In genomic region chr7:24361001-24361400, GRCm38 (mm10) we compare ENCODE assay signal across 15 mouse cellular contexts. TPM values are rescaled to one million over a fixed set of nuclear protein-coding genes. Genes with fewer than 3 reads are reported as not detected.
DNase-seq lines count a peak whose midpoint lies in the region; ATAC-seq and TF ChIP-seq lines count a peak whose summit lies in the region.
"Had no signal": no experiment of that assay in that cellular context is flagged by ENCODE, and none has a peak within 500 bp of the region (broad histone marks: within the 10 kb centered on the region; RNA-seq: fewer than 3 reads in every experiment).

No protein-coding gene starts in this region.

- 0 out of 2 replicates have a peak, but pooled peaks have one; percentile 7 for TF ChIP-seq CTCF in cerebellum, adult 2 months (IDR thresholded peaks at IDR 0.05; ENCODE audit: borderline replicate concordance, insufficient read depth, low read depth, low read length)
- TF ChIP-seq CTCF in lung, postnatal 0 days (IDR thresholded peaks at IDR 0.05): peak; percentile 28
- TF ChIP-seq CTCF in brain, embryonic 14.5 days (IDR thresholded peaks at IDR 0.05; ENCODE audit: borderline replicate concordance, extremely low read depth, insufficient read depth, insufficient read length): peak; percentile 23; the same call in 1 of the 2 replicates
- peak; percentile 46 for TF ChIP-seq CTCF in stomach, postnatal 0 days (IDR thresholded peaks at IDR 0.05; ENCODE audit: low read depth)

- H3K4me3 ChIP-seq in cerebellum, adult 2 months (replicated peaks; ENCODE audit: insufficient read depth, low read depth, low read length): no peak overlapping the region
- H3K4me3 ChIP-seq in lung, postnatal 0 days (ENCODE audit: low read depth, low read length): no peak overlapping the region
- no peak overlapping the region for H3K4me3 ChIP-seq in stomach, postnatal 0 days (ENCODE audit: low read depth, low read length)
- H3K4me3 ChIP-seq: hindbrain, embryonic 13.5 days; liver, embryonic 13.5 days; stomach, embryonic 15.5 days had no signal

- no peaks in the 10 kb centered on the region for H3K36me3 ChIP-seq in lung, postnatal 0 days (ENCODE audit: insufficient read depth, low read length)
- H3K36me3 ChIP-seq in stomach, postnatal 0 days (ENCODE audit: control insufficient read depth, insufficient read depth, low read length): no peaks in the 10 kb centered on the region
- H3K36me3 ChIP-seq: hindbrain, embryonic 13.5 days; liver, embryonic 13.5 days; stomach, embryonic 15.5 days had no signal

- H3K4me2 ChIP-seq in lung, postnatal 0 days (replicated peaks; ENCODE audit: low read depth, low read length): no peak overlapping the region
- no peak overlapping the region for H3K4me2 ChIP-seq in stomach, postnatal 0 days (replicated peaks; ENCODE audit: low read depth)
- H3K4me2 ChIP-seq: hindbrain, embryonic 13.5 days; liver, embryonic 13.5 days; stomach, embryonic 15.5 days had no signal

- H3K27ac ChIP-seq in cerebellum, adult 2 months (ENCODE audit: insufficient read depth, low read length): no peak overlapping the region
- H3K27ac ChIP-seq in lung, postnatal 0 days (ENCODE audit: low read length): no peak overlapping the region
- no peak overlapping the region for H3K27ac ChIP-seq in stomach, postnatal 0 days (replicated peaks)
- H3K27ac ChIP-seq: hindbrain, embryonic 13.5 days; liver, embryonic 13.5 days; stomach, embryonic 15.5 days had no signal

- no peak for TF ChIP-seq POLR2A in cerebellum, adult 2 months (IDR thresholded peaks at IDR 0.05; ENCODE audit: borderline replicate concordance, insufficient read depth, low read length)
- no peak for TF ChIP-seq POLR2A in brain, embryonic 14.5 days (IDR thresholded peaks at IDR 0.05; ENCODE audit: borderline replicate concordance, extremely low read depth, insufficient read depth, insufficient read length, poor library complexity, severe bottlenecking)

- no peak for ATAC-seq in lung, postnatal 0 days
- no peak for ATAC-seq in stomach, postnatal 0 days (ENCODE audit: low FRiP score, low TSS enrichment)

- no peak for TF ChIP-seq EP300 in lung, postnatal 0 days (IDR thresholded peaks at IDR 0.05)
- no peak for TF ChIP-seq EP300 in stomach, postnatal 0 days (optimal IDR thresholded peaks at IDR 0.05)

- no peak for DNase-seq in cerebellum, adult 2 months
- no peak for DNase-seq in cerebellum, adult 9-11 months
- no peak for DNase-seq in lung, postnatal 0 days (ENCODE audit: low spot score)
- no peak for DNase-seq in lung, postnatal 25 days (ENCODE audit: low spot score)
- DNase-seq in brain, embryonic 14.5 days (ENCODE audit: low read depth): no peak
- no peak for DNase-seq in stomach, postnatal 0 days (ENCODE audit: low spot score)
- DNase-seq in embryo, embryonic 10.5 days (ENCODE audit: low spot score): no peak
- DNase-seq in kidney, adult 9 months: no peak
- DNase-seq: adrenal gland, postnatal 25 days; cerebellum, adult 11-12 months; kidney, adult 8-10 months; liver, embryonic 13.5 days; right cerebral cortex, postnatal 25 days had no signal

- no peak overlapping the region for H3K9ac ChIP-seq in lung, postnatal 0 days (replicated peaks; ENCODE audit: low read depth)
- no peak overlapping the region for H3K9ac ChIP-seq in stomach, postnatal 0 days (ENCODE audit: low read length)
- H3K9ac ChIP-seq: hindbrain, embryonic 13.5 days; liver, embryonic 13.5 days; stomach, embryonic 15.5 days had no signal

- H3K27me3 ChIP-seq in cerebellum, adult 2 months (ENCODE audit: control insufficient read depth, insufficient read depth, low read length): no peaks in the 10 kb centered on the region
- no peaks in the 10 kb centered on the region; the same call in 1 of the 2 replicates for H3K27me3 ChIP-seq in lung, postnatal 0 days (replicated peaks; ENCODE audit: insufficient read depth, low read length)
- H3K27me3 ChIP-seq in stomach, postnatal 0 days (ENCODE audit: control insufficient read depth, insufficient read depth, low read length): no peaks in the 10 kb centered on the region
- H3K27me3 ChIP-seq: stomach, embryonic 15.5 days had no signal

- no peaks in the 10 kb centered on the region for H3K9me3 ChIP-seq in lung, postnatal 0 days (ENCODE audit: low read length)
- H3K9me3 ChIP-seq in stomach, postnatal 0 days (ENCODE audit: control insufficient read depth, low read length): no peaks in the 10 kb centered on the region
- H3K9me3 ChIP-seq: stomach, embryonic 15.5 days had no signal

- H3K4me1 ChIP-seq in cerebellum, adult 2 months (ENCODE audit: control insufficient read depth, insufficient read depth, low read length): no peaks in the 10 kb centered on the region
- peaks cover 2% of the 10 kb centered on the region; the same call in 1 of the 2 replicates for H3K4me1 ChIP-seq in lung, postnatal 0 days (ENCODE audit: insufficient read depth, low read depth, low read length)
- H3K4me1 ChIP-seq in stomach, postnatal 0 days (replicated peaks; ENCODE audit: control insufficient read depth, insufficient read depth): no peaks in the 10 kb centered on the region
- H3K4me1 ChIP-seq: stomach, embryonic 15.5 days had no signal

- WGBS in cerebellum, adult 2 months: 58% methylated on average over 4 of the region's 4 CpGs
- WGBS in lung, postnatal 0 days: 58% methylated on average over 4 of the region's 4 CpGs
- WGBS in stomach, postnatal 0 days: 55% methylated on average over 4 of the region's 4 CpGs

RNA-seq across cellular contexts. Expression of gene Kcnn4, which starts 9.1 kb away (rescaled TPM):
- 0.49 and 0.59 TPM in 2 replicates for polyA plus RNA-seq in cerebellum, adult 2 months (2012; rRNA removed)
- 2.0 and 2.6 TPM in 2 replicates for polyA plus RNA-seq in lung, postnatal 0 days (2015; fragmentation: Nextera tagmentation; extraction: Ambion mirVana)
- 0.76 and 1.4 TPM in 2 replicates for polyA plus RNA-seq in brain, embryonic 14.5 days (2012; rRNA removed)
- 15.5 and 17.0 TPM in 2 replicates for polyA plus RNA-seq in stomach, postnatal 0 days (2015; fragmentation: Nextera tagmentation; extraction: Ambion mirVana)

RNA-seq across cellular contexts. Expression of gene Lypd5, which starts 12.0 kb away (rescaled TPM):
- not detected in 2 replicates for polyA plus RNA-seq in cerebellum, adult 2 months (2012; rRNA removed)
- not detected in 2 replicates for polyA plus RNA-seq in lung, postnatal 0 days (2015; fragmentation: Nextera tagmentation; extraction: Ambion mirVana)
- polyA plus RNA-seq in brain, embryonic 14.5 days (2012; rRNA removed): 0.07 and 0.11 TPM in 2 replicates
- polyA plus RNA-seq in stomach, postnatal 0 days (2015; fragmentation: Nextera tagmentation; extraction: Ambion mirVana): 196 and 201 TPM in 2 replicates
- polyA plus RNA-seq: hindbrain, embryonic 13.5 days; liver, embryonic 13.5 days had no signal

RNA-seq across cellular contexts. Expression of gene Tescl, which starts 27.3 kb away (rescaled TPM):
- polyA plus RNA-seq in cerebellum, adult 2 months (2012; rRNA removed): 0.22 and 0.39 TPM in 2 replicates
- polyA plus RNA-seq in lung, postnatal 0 days (2015; fragmentation: Nextera tagmentation; extraction: Ambion mirVana): 0.27 TPM in 2 replicates
- polyA plus RNA-seq in brain, embryonic 14.5 days (2012; rRNA removed): 0.19 and 0.23 TPM in 2 replicates
- polyA plus RNA-seq in stomach, postnatal 0 days (2015; fragmentation: Nextera tagmentation; extraction: Ambion mirVana): 0.15 and 0.42 TPM in 2 replicates
- polyA plus RNA-seq: liver, embryonic 13.5 days; stomach, embryonic 15.5 days had no signal

RNA-seq across cellular contexts. Expression of gene Smg9, which starts 38.4 kb away (rescaled TPM):
- 89.3 and 95.5 TPM in 2 replicates for polyA plus RNA-seq in cerebellum, adult 2 months (2012; rRNA removed)
- polyA plus RNA-seq in lung, postnatal 0 days (2015; fragmentation: Nextera tagmentation; extraction: Ambion mirVana): 15.2 and 16.4 TPM in 2 replicates
- polyA plus RNA-seq in brain, embryonic 14.5 days (2012; rRNA removed): 66.2 and 69.6 TPM in 2 replicates
- polyA plus RNA-seq in stomach, postnatal 0 days (2015; fragmentation: Nextera tagmentation; extraction: Ambion mirVana): 14.1 and 14.4 TPM in 2 replicates

RNA-seq across cellular contexts. Expression of gene Zfp94, which starts 44.5 kb away (rescaled TPM):
- polyA plus RNA-seq in cerebellum, adult 2 months (2012; rRNA removed): 18.2 and 18.3 TPM in 2 replicates
- 5.2 and 5.7 TPM in 2 replicates for polyA plus RNA-seq in lung, postnatal 0 days (2015; fragmentation: Nextera tagmentation; extraction: Ambion mirVana)
- 19.3 and 26.9 TPM in 2 replicates for polyA plus RNA-seq in brain, embryonic 14.5 days (2012; rRNA removed)
- polyA plus RNA-seq in stomach, postnatal 0 days (2015; fragmentation: Nextera tagmentation; extraction: Ambion mirVana): 4.8 and 5.5 TPM in 2 replicates

Comparison
In these comparisons a context has a peak if more than half of its experiments do, and no peak if none do; other contexts are left out.
1. RNA of gene Lypd5, which starts 12.0 kb away (polyA plus RNA-seq): 196 to 201 TPM in stomach, postnatal 0 days; 0.07 to 0.11 TPM in brain, embryonic 14.5 days, not detected in cerebellum, adult 2 months and not detected in lung, postnatal 0 days; every median in the first group is over 100 times any median in the second.
2. Peak in every context shown above with its lines, with median percentiles within 50 percentile points of each other: CTCF ChIP-seq.